Comparison of ENCODE assay signal across 7 mouse cellular contexts in the genomic region with DNA sequence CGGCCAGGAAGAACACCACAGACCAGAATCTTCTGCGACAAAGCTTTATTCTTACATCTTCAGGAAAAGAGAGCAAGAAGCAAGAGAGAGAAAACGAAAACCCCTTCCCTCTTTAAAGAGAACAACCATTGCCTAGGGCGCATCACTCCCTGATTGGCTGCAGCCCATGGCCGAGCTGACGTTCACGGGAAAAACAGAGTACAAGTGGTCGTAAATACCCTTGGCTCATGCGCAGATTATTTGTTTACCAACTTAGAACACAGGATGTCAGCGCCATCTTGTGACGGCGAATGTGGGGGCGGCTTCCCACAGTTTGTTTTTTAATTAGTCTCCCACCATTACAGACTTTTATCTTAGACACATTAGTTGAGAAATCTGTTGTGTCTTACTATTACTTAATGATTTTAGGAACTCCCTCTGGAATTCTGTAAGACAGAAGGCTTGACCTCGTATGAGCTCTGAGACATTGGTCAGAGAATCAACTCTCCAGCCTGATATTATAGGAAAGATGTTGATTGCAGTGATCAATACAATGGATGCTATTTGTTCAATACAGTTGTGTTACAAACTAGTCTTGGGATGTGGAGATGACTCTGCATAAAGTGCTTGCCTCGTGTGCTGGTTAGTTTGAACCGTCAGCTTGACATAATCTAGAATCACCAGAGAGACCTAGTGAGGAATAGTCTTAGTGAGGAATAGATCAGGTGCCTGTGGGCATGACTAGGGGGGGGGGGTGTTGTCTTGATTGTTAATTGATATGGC. TPM values are rescaled to one million over a fixed set of nuclear protein-coding genes. Genes with fewer than 3 reads are reported as not detected.
DNase-seq lines count a peak whose midpoint lies in the region; ATAC-seq and TF ChIP-seq lines count a peak whose summit lies in the region.
"Not testable (repeated sequence)": the region's sequence is repeated elsewhere in the genome, so short reads cannot be mapped to it uniquely, and the experiment has no call there.

No protein-coding gene starts in this region.

- ATAC-seq in forebrain, embryonic 15.5 days (replicated peaks): peak; percentile 55; the same call in 1 of the 2 replicates
- peak; percentile 51 for ATAC-seq in hindbrain, embryonic 11.5 days (ENCODE audit: low FRiP score)
- peak; percentile 65 for ATAC-seq in liver, postnatal 0 days
- peak; percentile 50; the same call in 1 of the 2 replicates for ATAC-seq in midbrain, embryonic 13.5 days
- 0 out of 2 replicates have a peak, but pooled peaks have one; percentile 13 for ATAC-seq in neutrophil, adult 5-6 weeks (ENCODE audit: extremely low read depth, insufficient number of reproducible peaks, low FRiP score, poor library complexity, severe bottlenecking)

- TF ChIP-seq POLR2A in brain, embryonic 14.5 days (IDR thresholded peaks at IDR 0.05; ENCODE audit: borderline replicate concordance, extremely low read depth, insufficient read depth, insufficient read length, poor library complexity, severe bottlenecking); kidney, adult 2 months (IDR thresholded peaks at IDR 0.05; ENCODE audit: low read depth, low read length): not testable (repeated sequence)

- TF ChIP-seq EP300 in liver, postnatal 0 days (IDR thresholded peaks at IDR 0.05; ENCODE audit: low read depth): not testable (repeated sequence)

- H3K36me3 ChIP-seq in forebrain, embryonic 15.5 days; hindbrain, embryonic 11.5 days (ENCODE audit: control insufficient read depth, insufficient read depth, low read length); kidney, adult 2 months (ENCODE audit: control insufficient read depth, insufficient read depth, low read length); liver, postnatal 0 days (replicated peaks; ENCODE audit: insufficient read depth, low read length); midbrain, embryonic 13.5 days: not testable (repeated sequence)

- not testable (repeated sequence) for H3K9ac ChIP-seq in forebrain, embryonic 15.5 days (replicated peaks); hindbrain, embryonic 11.5 days (ENCODE audit: low read depth, low read length); liver, postnatal 0 days (replicated peaks); midbrain, embryonic 13.5 days (replicated peaks)

- peak; percentile 35 for DNase-seq in brain, embryonic 14.5 days (ENCODE audit: low read depth)
- not testable (repeated sequence) for DNase-seq in hindbrain, embryonic 11.5 days (ENCODE audit: low spot score); kidney, adult 2 months; liver, postnatal 0 days

- H3K9me3 ChIP-seq in forebrain, embryonic 15.5 days; hindbrain, embryonic 11.5 days (ENCODE audit: control insufficient read depth, low read length); liver, postnatal 0 days (ENCODE audit: low read length); midbrain, embryonic 13.5 days: not testable (repeated sequence)

- not testable (repeated sequence) for H3K27ac ChIP-seq in forebrain, embryonic 15.5 days (replicated peaks); hindbrain, embryonic 11.5 days (ENCODE audit: low read depth, low read length); midbrain, embryonic 13.5 days
- peak overlapping the region; percentile 38; the same call in 1 of the 2 replicates for H3K27ac ChIP-seq in kidney, adult 2 months (ENCODE audit: insufficient read depth, low read depth, low read length)
- peak overlapping the region; percentile 52 for H3K27ac ChIP-seq in liver, postnatal 0 days (ENCODE audit: low read depth)

- TF ChIP-seq CTCF in brain, embryonic 14.5 days (IDR thresholded peaks at IDR 0.05; ENCODE audit: borderline replicate concordance, extremely low read depth, insufficient read depth, insufficient read length); kidney, adult 2 months (conservative IDR thresholded peaks at IDR 0.05; ENCODE audit: insufficient read depth, insufficient read length, low read depth, low read length): not testable (repeated sequence)
- TF ChIP-seq CTCF in liver, postnatal 0 days (IDR thresholded peaks at IDR 0.05; ENCODE audit: low read depth): peak; percentile 24

- 64% methylated on average over 9 of the region's 16 CpGs for WGBS in forebrain, embryonic 15.5 days
- WGBS in hindbrain, embryonic 11.5 days: 58% methylated on average over 8 of the region's 16 CpGs
- 49% methylated on average over 8 of the region's 16 CpGs for WGBS in kidney, adult 2 months
- WGBS in liver, postnatal 0 days (ENCODE audit: insufficient replicate concordance): 55% methylated on average over 8 of the region's 16 CpGs
- WGBS in midbrain, embryonic 13.5 days: 66% methylated on average over 8 of the region's 16 CpGs

- not testable (repeated sequence) for H3K4me2 ChIP-seq in forebrain, embryonic 15.5 days (replicated peaks); hindbrain, embryonic 11.5 days (replicated peaks; ENCODE audit: low read depth, low read length)
- H3K4me2 ChIP-seq in liver, postnatal 0 days (ENCODE audit: low read depth, low read length): peak overlapping the region; percentile 36; the same call in 1 of the 2 replicates
- peak overlapping the region; percentile 19; the same call in 1 of the 2 replicates for H3K4me2 ChIP-seq in midbrain, embryonic 13.5 days (replicated peaks)

- not testable (repeated sequence) for H3K4me3 ChIP-seq in forebrain, embryonic 15.5 days; hindbrain, embryonic 11.5 days (ENCODE audit: low read depth, low read length); kidney, adult 2 months (ENCODE audit: insufficient read depth, low read depth, low read length); liver, postnatal 0 days (ENCODE audit: low read depth, low read length); midbrain, embryonic 13.5 days (replicated peaks)

- H3K27me3 ChIP-seq in forebrain, embryonic 15.5 days; hindbrain, embryonic 11.5 days (ENCODE audit: control insufficient read depth, insufficient read depth, low read length); kidney, adult 2 months (replicated peaks; ENCODE audit: control insufficient read depth, insufficient read depth, low read length); liver, postnatal 0 days (ENCODE audit: insufficient read depth, low read length); midbrain, embryonic 13.5 days: not testable (repeated sequence)

- not testable (repeated sequence) for H3K4me1 ChIP-seq in forebrain, embryonic 15.5 days; hindbrain, embryonic 11.5 days (replicated peaks; ENCODE audit: control insufficient read depth, insufficient read depth, low read length); midbrain, embryonic 13.5 days (replicated peaks)
- peaks cover 11% of the 10 kb centered on the region; the same call in 1 of the 2 replicates for H3K4me1 ChIP-seq in kidney, adult 2 months (ENCODE audit: control insufficient read depth, insufficient read depth, low read length)
- H3K4me1 ChIP-seq in liver, postnatal 0 days (ENCODE audit: insufficient read depth): peaks cover 18% of the 10 kb centered on the region

RNA-seq across cellular contexts. Expression of a gene that starts 22.3 kb away (rescaled TPM):
- polyA plus RNA-seq in brain, embryonic 14.5 days (2012; rRNA removed): 15.9 and 25.3 TPM in 2 replicates
- polyA plus RNA-seq in forebrain, embryonic 15.5 days (2015; fragmentation: Nextera tagmentation; extraction: Ambion mirVana): 44.0 and 45.4 TPM in 2 replicates
- 42.0 and 60.0 TPM in 2 replicates for polyA plus RNA-seq in hindbrain, embryonic 11.5 days (2014; fragmentation: Nextera tagmentation; extraction: Ambion mirVana)
- polyA plus RNA-seq in kidney, adult 2 months (2012; rRNA removed): 43.0 and 52.3 TPM in 2 replicates
- polyA plus RNA-seq in liver, postnatal 0 days (2015; fragmentation: Nextera tagmentation; extraction: Ambion mirVana): 61.3 and 73.3 TPM in 2 replicates
- polyA plus RNA-seq in midbrain, embryonic 13.5 days (2015; fragmentation: Nextera tagmentation; extraction: Ambion mirVana): 35.5 and 36.2 TPM in 2 replicates
- 586 and 615 TPM in 2 replicates for total RNA-seq in neutrophil, adult 5-6 weeks (2017)

Comparison
In these comparisons a context has a peak if more than half of its experiments do, and no peak if none do; other contexts are left out.
1. ATAC-seq: peak in every context shown above with its lines; median percentile 65 in liver, postnatal 0 days; 55 in forebrain, embryonic 15.5 days; 51 in hindbrain, embryonic 11.5 days; 50 in midbrain, embryonic 13.5 days; 13 in neutrophil, adult 5-6 weeks.